Mouse (Mus musculus) MEL (cell line): ENCODE measurements at regions not wholly inside any gene's neighbourhood (a gene's known extent, or its start where the extent isn't known, plus 50 kb on each side); places are given as distances from the start of the nearest gene placed in this dataset.

Experiments
- DNase-seq: peaks from one replicate; pipeline ENCODE4 v3.0.0; 2011; ENCODE audit warnings: low read depth, low spot score
- H3K27ac ChIP-seq: 2 replicates; pipeline ENCODE4 v1.5.1; 2012; ENCODE audit warnings: low read depth, mild to moderate bottlenecking, control low read depth, low read length, moderate library complexity; ENCODE audit not compliant: control insufficient read depth
- H3K27me3 ChIP-seq, 2 experiments: fragments of 150-350 bp in 1 of 2; sonication (generic) in 1 of 2; 2 replicates each; pipeline ENCODE4 v1.6.1; 2012; ENCODE audit warnings: low read length in 2 of 2, mild to moderate bottlenecking in 2 of 2, improper control_type of control experiment in 1 of 2, moderate library complexity in 1 of 2; ENCODE audit not compliant: insufficient read depth in 2 of 2, control insufficient read depth in 1 of 2
- H3K36me3 ChIP-seq, 2 experiments: 2 replicates each; pipeline ENCODE4 v1.6.1; 2012 to 2014; ENCODE audit warnings: low read length in 2 of 2, improper control_type of control experiment in 1 of 2, inconsistent platforms in 1 of 2, mild to moderate bottlenecking in 1 of 2; ENCODE audit not compliant: insufficient read depth in 2 of 2, control insufficient read depth in 1 of 2
- H3K4me1 ChIP-seq, 2 experiments: fragments of 150-350 bp in 1 of 2; sonication (generic) in 1 of 2; 2 replicates each; pipeline ENCODE4 v1.6.1; 2012; ENCODE audit warnings: low read length in 2 of 2, improper control_type of control experiment in 1 of 2, mild to moderate bottlenecking in 1 of 2; ENCODE audit not compliant: insufficient read depth in 2 of 2, control insufficient read depth in 1 of 2
- H3K4me3 ChIP-seq, 2 experiments: fragments of 150-350 bp in 1 of 2; sonication (generic) in 1 of 2; 2 replicates each; pipeline ENCODE4 v1.5.1; 2012; ENCODE audit warnings: low read depth in 2 of 2, low read length in 2 of 2, mild to moderate bottlenecking in 2 of 2, moderate library complexity in 2 of 2, control low read depth in 1 of 2, improper control_type of control experiment in 1 of 2; ENCODE audit not compliant: control insufficient read depth in 1 of 2, insufficient read depth in 1 of 2
- H3K79me2 ChIP-seq: 2 replicates; pipeline ENCODE4 v1.6.1; 2012; ENCODE audit warnings: mild to moderate bottlenecking, low read length, moderate library complexity; ENCODE audit not compliant: control insufficient read depth, poor library complexity, insufficient read depth
- H3K9ac ChIP-seq: 2 replicates; pipeline ENCODE4 v1.6.1; 2012; ENCODE audit warnings: low read depth, mild to moderate bottlenecking, control low read depth, low read length, moderate library complexity; ENCODE audit not compliant: control insufficient read depth, poor library complexity, severe bottlenecking
- H3K9me3 ChIP-seq: fragments of 150-350 bp; sonication (generic); replicated peaks from 2 replicates; pipeline ENCODE4 v1.6.1; 2012; ENCODE audit warnings: mild to moderate bottlenecking, low read length, improper control_type of control experiment, moderate library complexity; ENCODE audit not compliant: insufficient read depth
- BHLHE40 ChIP-seq: IDR thresholded peaks from 2 replicates; pipeline ENCODE4 v1.6.1; 2012; ENCODE audit warnings: low read depth, mild to moderate bottlenecking, inconsistent platforms, low read length, improper control_type of control experiment, borderline replicate concordance
- CHD1 ChIP-seq: IDR thresholded peaks from 2 replicates; pipeline ENCODE4 v1.6.1; 2012; ENCODE audit warnings: low read depth, mild to moderate bottlenecking, inconsistent platforms, low read length, improper control_type of control experiment
- CTCF ChIP-seq, 3 experiments: IDR thresholded peaks in 2 of 3; conservative IDR thresholded peaks in 1 of 3; 2 replicates each; pipeline ENCODE4 v1.5.1; 2011 to 2012; ENCODE audit warnings: low read length in 3 of 3, low read depth in 2 of 3, mild to moderate bottlenecking in 2 of 3, improper control_type of control experiment in 1 of 3, inconsistent platforms in 1 of 3, mixed read lengths in 1 of 3, moderate library complexity in 1 of 3; ENCODE audit not compliant: control insufficient read depth in 1 of 3, insufficient read depth in 1 of 3, poor library complexity in 1 of 3, severe bottlenecking in 1 of 3
- E2F4 ChIP-seq: IDR thresholded peaks from 2 replicates; pipeline ENCODE4 v1.6.1; 2011; ENCODE audit warnings: low read depth, low read length, improper control_type of control experiment, borderline replicate concordance
- ELF1 ChIP-seq: IDR thresholded peaks from 2 replicates; pipeline ENCODE4 v1.6.1; 2014; ENCODE audit warnings: low read depth, mild to moderate bottlenecking, inconsistent platforms, low read length, improper control_type of control experiment, moderate library complexity
- EP300 ChIP-seq, 2 experiments: IDR thresholded peaks; 2 replicates each; pipeline ENCODE4 v1.6.1; 2011; ENCODE audit warnings: improper control_type of control experiment in 2 of 2, low read length in 2 of 2, low read depth in 1 of 2, mild to moderate bottlenecking in 1 of 2
- GABPA ChIP-seq: IDR thresholded peaks from 2 replicates; pipeline ENCODE4 v1.6.1; 2012; ENCODE audit warnings: low read depth, mild to moderate bottlenecking, inconsistent platforms, low read length, improper control_type of control experiment, moderate library complexity
- MAFK ChIP-seq: IDR thresholded peaks from 2 replicates; pipeline ENCODE4 v1.6.1; 2011; ENCODE audit warnings: low read depth, mild to moderate bottlenecking, low read length, improper control_type of control experiment, borderline replicate concordance
- MYB ChIP-seq: IDR thresholded peaks from 2 replicates; pipeline ENCODE4 v1.6.1; 2011; ENCODE audit warnings: mild to moderate bottlenecking, low read depth, low read length, improper control_type of control experiment
- NELFE ChIP-seq: IDR thresholded peaks from 2 replicates; pipeline ENCODE4 v1.6.1; 2011; ENCODE audit warnings: low read depth, low read length, improper control_type of control experiment
- NRF1 ChIP-seq: IDR thresholded peaks from 2 replicates; pipeline ENCODE4 v1.6.1; 2014; ENCODE audit warnings: low read depth, mild to moderate bottlenecking, inconsistent platforms, low read length, improper control_type of control experiment, moderate library complexity; ENCODE audit not compliant: poor library complexity, insufficient read depth, severe bottlenecking
- POLR2A ChIP-seq, 2 experiments: IDR thresholded peaks; 2 replicates each; pipeline ENCODE4 v1.6.1; 2011 to 2012; ENCODE audit warnings: low read length in 2 of 2, mild to moderate bottlenecking in 2 of 2, control low read depth in 1 of 2, improper control_type of control experiment in 1 of 2, low read depth in 1 of 2, moderate library complexity in 1 of 2; ENCODE audit not compliant: control insufficient read depth in 1 of 2, insufficient read depth in 1 of 2, poor library complexity in 1 of 2
- POLR2AphosphoS2 ChIP-seq: IDR thresholded peaks from 2 replicates; pipeline ENCODE4 v1.6.1; 2011; ENCODE audit warnings: low read length, improper control_type of control experiment
- POLR2AphosphoS5 ChIP-seq: IDR thresholded peaks from 2 replicates; pipeline ENCODE4 v1.6.1; 2012; ENCODE audit warnings: low read depth, borderline replicate concordance, mild to moderate bottlenecking, inconsistent platforms, low read length, moderate library complexity, mixed read lengths
- RCOR1 ChIP-seq: IDR thresholded peaks from 2 replicates; pipeline ENCODE4 v1.6.1; 2012; ENCODE audit warnings: low read depth, mild to moderate bottlenecking, inconsistent platforms, low read length, improper control_type of control experiment
- SIN3A ChIP-seq: IDR thresholded peaks from 2 replicates; pipeline ENCODE4 v1.6.1; 2012; ENCODE audit warnings: low read length, improper control_type of control experiment, inconsistent platforms
- SMC3 ChIP-seq: IDR thresholded peaks from 2 replicates; pipeline ENCODE4 v1.6.1; 2011; ENCODE audit warnings: low read depth, low read length, improper control_type of control experiment
- TAL1 ChIP-seq: IDR thresholded peaks from 2 replicates; pipeline ENCODE4 v1.6.1; 2012; ENCODE audit warnings: mild to moderate bottlenecking, inconsistent platforms, low read length, moderate library complexity, mixed read lengths
- TCF12 ChIP-seq: IDR thresholded peaks from 2 replicates; pipeline ENCODE4 v1.6.1; 2014; ENCODE audit warnings: low read depth, mild to moderate bottlenecking, inconsistent platforms, low read length, improper control_type of control experiment, moderate library complexity
- USF1 ChIP-seq: IDR thresholded peaks from 2 replicates; pipeline ENCODE4 v1.6.1; 2014; ENCODE audit warnings: low read depth, mild to moderate bottlenecking, inconsistent platforms, low read length, improper control_type of control experiment, moderate library complexity
- ZC3H11A ChIP-seq: IDR thresholded peaks from 2 replicates; pipeline ENCODE4 v1.6.1; 2012; ENCODE audit warnings: low read depth, mild to moderate bottlenecking, inconsistent platforms, low read length, improper control_type of control experiment
- ZNF384 ChIP-seq: IDR thresholded peaks from 2 replicates; pipeline ENCODE4 v1.6.1; 2012; ENCODE audit warnings: low read depth, mild to moderate bottlenecking, inconsistent platforms, low read length, improper control_type of control experiment

- no peak overlapping the region for H3K4me3 ChIP-seq
- H3K9ac ChIP-seq: no peak overlapping the region
- TF ChIP-seq TCF12 (no peak), ZNF384 (no peak), E2F4 (no peak), TAL1 (no peak), POLR2AphosphoS2 (no peak), NRF1 (no peak), USF1 (no peak), SMC3 (no peak), EP300 (IDR thresholded peaks at IDR 0.05; ENCODE audit: low read depth in 1 of 2, low read length in 2 of 2) (no peak), SIN3A (no peak), CHD1 (no peak), BHLHE40 (no peak), MYB (no peak), RCOR1 (no peak), ELF1 (no peak), CTCF (IDR thresholded peaks at IDR 0.05 in 2 of 3, conservative IDR thresholded peaks at IDR 0.05 in 1 of 3; ENCODE audit: control insufficient read depth in 1 of 3, insufficient read depth in 1 of 3, low read depth in 2 of 3, low read length in 3 of 3, poor library complexity in 1 of 3, severe bottlenecking in 1 of 3) (no peak), ZC3H11A (no peak), GABPA (no peak)
- TF ChIP-seq, all 39 proteins: peak for 0
- H3K36me3 ChIP-seq: no peaks in the 10 kb centered on the region
- no peak overlapping the region for H3K27ac ChIP-seq
- no peaks in the 10 kb centered on the region for H3K4me1 ChIP-seq
- no peaks in the 10 kb centered on the region for H3K27me3 ChIP-seq
- DNase-seq: no peak
- no peaks in the 10 kb centered on the region for H3K79me2 ChIP-seq
- no peaks in the 10 kb centered on the region for H3K9me3 ChIP-seq
Observed at GRCm38 (mm10) chr17:60830498-60830897, 1817.3 kb upstream of the Nudt12 start.

GRCm38 (mm10) chr17:60804715-60805449 is 1791.7 kb upstream of the Nudt12 start:
- TF ChIP-seq NRF1: no peak
- no peak for TF ChIP-seq MAFK
- no peak for TF ChIP-seq POLR2AphosphoS2
- no peak for TF ChIP-seq NELFE
- no peak for TF ChIP-seq USF1
- TF ChIP-seq E2F4: no peak
- TF ChIP-seq ZNF384: no peak
- TF ChIP-seq TCF12: no peak
- TF ChIP-seq MYB: no peak
- no peak for TF ChIP-seq CHD1
- no peak for TF ChIP-seq POLR2A (IDR thresholded peaks at IDR 0.05; ENCODE audit: control insufficient read depth in 1 of 2, insufficient read depth in 1 of 2, low read depth in 1 of 2, low read length in 2 of 2, poor library complexity in 1 of 2)
- TF ChIP-seq POLR2AphosphoS5: no peak
- no peak for DNase-seq
- H3K4me1 ChIP-seq: no peaks in the 10 kb centered on the region

More at GRCm38 (mm10) chr17:60804715-60805449, 1791.7 kb upstream of the Nudt12 start:
- H3K27ac ChIP-seq: no peak overlapping the region
- H3K4me3 ChIP-seq: no peak overlapping the region
- H3K9me3 ChIP-seq: no peaks in the 10 kb centered on the region
- H3K27me3 ChIP-seq: no peaks in the 10 kb centered on the region
- no peaks in the 10 kb centered on the region for H3K36me3 ChIP-seq
- no peaks in the 10 kb centered on the region for H3K79me2 ChIP-seq
- no peak overlapping the region for H3K9ac ChIP-seq
